15 mouse cellular contexts compared by ENCODE assay signal in the genomic region with DNA sequence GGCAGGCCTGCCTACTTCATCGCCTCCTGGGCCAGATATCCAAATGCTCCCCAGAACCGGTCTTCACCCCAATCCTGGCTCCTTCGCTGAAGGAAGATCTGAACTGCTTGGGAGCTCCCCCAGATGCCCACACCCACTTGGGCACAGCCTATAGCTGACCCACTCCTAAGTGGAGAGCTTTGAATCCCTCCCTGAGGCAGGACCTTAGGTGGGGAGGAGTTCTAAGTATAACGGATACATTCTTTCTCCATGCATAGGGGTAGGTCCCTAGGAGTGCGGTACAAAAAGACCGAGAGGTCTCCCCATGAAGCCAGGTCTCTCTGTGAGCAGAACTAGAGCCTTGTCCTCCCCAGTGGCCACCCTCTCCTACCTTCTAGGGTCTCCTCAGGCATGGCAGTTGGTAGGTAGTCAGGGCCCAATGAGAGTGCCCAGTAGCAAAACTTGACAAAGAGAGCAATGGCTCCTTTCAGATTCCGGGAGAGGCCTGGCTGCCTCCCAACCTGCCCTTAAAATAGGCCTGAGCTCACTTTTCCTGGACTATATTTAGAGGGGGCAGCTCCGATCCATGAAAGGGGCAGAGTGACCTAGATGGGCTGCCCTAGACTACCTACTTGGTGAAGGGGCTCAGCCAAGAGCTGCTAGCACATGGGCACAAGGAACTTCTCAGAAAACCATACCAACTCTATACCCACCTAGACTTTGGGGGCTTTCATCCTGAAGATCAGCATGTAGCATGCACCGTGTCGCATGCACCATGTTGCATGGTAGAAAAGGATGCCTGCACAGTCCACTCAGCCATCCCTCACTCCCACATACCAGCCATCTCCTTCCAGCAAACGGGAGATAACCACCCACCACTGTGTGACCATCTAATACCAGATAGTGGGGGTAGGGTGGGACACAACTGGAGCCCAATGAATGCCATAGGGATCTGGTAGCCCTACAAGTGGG. TPM values are rescaled to one million over a fixed set of nuclear protein-coding genes. Genes with fewer than 3 reads are reported as not detected.
DNase-seq lines count a peak whose midpoint lies in the region; ATAC-seq and TF ChIP-seq lines count a peak whose summit lies in the region.
"Had no signal": no experiment of that assay in that cellular context is flagged by ENCODE, and none has a peak within 500 bp of the region (broad histone marks: within the 10 kb centered on the region; RNA-seq: fewer than 3 reads in every experiment).

No protein-coding gene starts in this region.

- WGBS in heart, embryonic 16.5 days = 53% methylated on average over 11 of the region's 11 CpGs

- H3K27me3 ChIP-seq in MEL (ENCODE audit: control insufficient read depth in 1 of 2, insufficient read depth in 2 of 2, low read length in 2 of 2) = no peaks in the 10 kb centered on the region
- H3K27me3 ChIP-seq in heart, embryonic 16.5 days (ENCODE audit: control insufficient read depth, insufficient read depth, low read length) = no peaks in the 10 kb centered on the region
- H3K27me3 ChIP-seq: neural tube, embryonic 12.5 days had no signal

- TF ChIP-seq CTCF in MEL (IDR thresholded peaks at IDR 0.05 in 2 of 3, conservative IDR thresholded peaks at IDR 0.05 in 1 of 3; ENCODE audit: control insufficient read depth in 1 of 3, insufficient read depth in 1 of 3, low read depth in 2 of 3, low read length in 3 of 3, poor library complexity in 1 of 3, severe bottlenecking in 1 of 3) = no peak

- no peak overlapping the region for H3K9ac ChIP-seq in MEL (ENCODE audit: control insufficient read depth, low read depth, low read length, poor library complexity, severe bottlenecking)
- peak overlapping the region; percentile 79 for H3K9ac ChIP-seq in heart, embryonic 16.5 days (ENCODE audit: low read length)
- H3K9ac ChIP-seq: forebrain, postnatal 0 days; neural tube, embryonic 12.5 days had no signal

- H3K4me1 ChIP-seq in MEL (ENCODE audit: control insufficient read depth in 1 of 2, insufficient read depth in 2 of 2, low read length in 2 of 2) = peaks cover 0 to 4% of the 10 kb centered on the region in 2 experiments; a peak in 1 of 4 replicates
- peaks cover 31% of the 10 kb centered on the region for H3K4me1 ChIP-seq in heart, embryonic 16.5 days (ENCODE audit: control insufficient read depth, insufficient read depth, low read length)
- H3K4me1 ChIP-seq: neural tube, embryonic 12.5 days had no signal

- DNase-seq in kidney, postnatal 10 days = peak; percentile 41
- no peak for DNase-seq in kidney, adult 8-10 months
- DNase-seq in MEL (ENCODE audit: low read depth, low spot score) (no peak), adipocyte (ENCODE audit: low spot score) (no peak)
- DNase-seq in heart, adult 11 months = peak; percentile 98
- DNase-seq in c-Kit-positive CD71-positive TER-119-positive erythroid progenitor cells, embryonic 14.5 days (ENCODE audit: low spot score) = no peak
- no peak for DNase-seq in layer of hippocampus, adult 11-12 months (ENCODE audit: low spot score)
- DNase-seq: cerebellum, adult 18-20 months; forebrain, postnatal 0 days; thymus, postnatal 14 days had no signal

- no peak overlapping the region for H3K4me3 ChIP-seq in MEL (ENCODE audit: control insufficient read depth in 1 of 2, insufficient read depth in 1 of 2, low read depth in 2 of 2, low read length in 2 of 2)
- H3K4me3 ChIP-seq in heart, embryonic 16.5 days (ENCODE audit: low read length) = peak overlapping the region; percentile 52
- H3K4me3 ChIP-seq: hindbrain, embryonic 10.5 days; midbrain, embryonic 10.5 days; neural tube, embryonic 12.5 days had no signal

- no peak for TF ChIP-seq EP300 in MEL (IDR thresholded peaks at IDR 0.05; ENCODE audit: low read depth in 1 of 2, low read length in 2 of 2)

- peak overlapping the region; percentile 76 for H3K4me2 ChIP-seq in heart, embryonic 16.5 days (ENCODE audit: low read depth, low read length)
- H3K4me2 ChIP-seq: neural tube, embryonic 12.5 days had no signal

- no peak for TF ChIP-seq RAD21 in MEL (IDR thresholded peaks at IDR 0.05; ENCODE audit: low read depth, low read length)

- H3K36me3 ChIP-seq in MEL (ENCODE audit: control insufficient read depth in 1 of 2, insufficient read depth in 2 of 2, low read length in 2 of 2) = peaks cover 0 to 1% of the 10 kb centered on the region in 2 experiments; a peak in 1 of 4 replicates
- peaks cover 17% of the 10 kb centered on the region for H3K36me3 ChIP-seq in heart, embryonic 16.5 days (ENCODE audit: control insufficient read depth, insufficient read depth)

- H3K79me2 ChIP-seq in MEL (ENCODE audit: control insufficient read depth, insufficient read depth, low read length, poor library complexity) = no peaks in the 10 kb centered on the region

- H3K9me3 ChIP-seq in MEL (replicated peaks; ENCODE audit: insufficient read depth, low read length) = no peaks in the 10 kb centered on the region
- H3K9me3 ChIP-seq in heart, embryonic 16.5 days (replicated peaks; ENCODE audit: control insufficient read depth, low read length) = no peaks in the 10 kb centered on the region
- H3K9me3 ChIP-seq: hindbrain, embryonic 10.5 days; midbrain, embryonic 10.5 days; neural tube, embryonic 12.5 days had no signal

- H3K27ac ChIP-seq in MEL (ENCODE audit: control insufficient read depth, low read depth, low read length) = no peak overlapping the region
- H3K27ac ChIP-seq in heart, embryonic 16.5 days (ENCODE audit: low read length) = peak overlapping the region; percentile 96
- H3K27ac ChIP-seq: hindbrain, embryonic 10.5 days; midbrain, embryonic 10.5 days; neural tube, embryonic 12.5 days had no signal

- ATAC-seq in heart, embryonic 16.5 days (replicated peaks; ENCODE audit: extremely low read depth, insufficient read depth, low FRiP score) = peak; percentile 84
- ATAC-seq: forebrain, postnatal 0 days; intestine, embryonic 16.5 days had no signal

- peak in 1 of 2 experiments; percentile 50; a peak in 1 of 4 replicates for TF ChIP-seq POLR2A in MEL (IDR thresholded peaks at IDR 0.05; ENCODE audit: control insufficient read depth in 1 of 2, insufficient read depth in 1 of 2, low read depth in 1 of 2, low read length in 2 of 2, poor library complexity in 1 of 2)

TF ChIP-seq in MEL, 35 proteins besides CTCF, POLR2A, EP300 and RAD21:
- 0 out of 2 replicates have a peak, but pooled peaks have one; percentile 29 for TF ChIP-seq MYC (IDR thresholded peaks at IDR 0.05; ENCODE audit: low read depth, low read length)
- TF ChIP-seq GABPA (IDR thresholded peaks at IDR 0.05; ENCODE audit: low read depth, low read length) = no peak
- no peak for TF ChIP-seq TCF12 (IDR thresholded peaks at IDR 0.05; ENCODE audit: low read depth, low read length)
- peak; percentile 77 for TF ChIP-seq POLR2AphosphoS2 (IDR thresholded peaks at IDR 0.05; ENCODE audit: low read length)
- no peak for TF ChIP-seq RCOR1 (IDR thresholded peaks at IDR 0.05; ENCODE audit: low read depth, low read length)

RNA-seq across cellular contexts. Expression of a gene that starts 9.5 kb away (rescaled TPM):
- 136 and 147 TPM in 2 replicates for total RNA-seq in MEL (2012; rRNA removed)
- 100 to 1,000 TPM in 1 of 2 experiments, not detected in 1; 292 TPM for polyA plus RNA-seq in MEL (2012; ENCODE audit: insufficient read depth in 1 of 2, insufficient read length in 2 of 2, low read depth in 1 of 2, low replicate concordance in 2 of 2, missing spikeins in 1 of 2)
- polyA plus RNA-seq in heart, embryonic 16.5 days (2015; fragmentation: Nextera tagmentation; extraction: Ambion mirVana) = 45.7 and 46.5 TPM in 2 replicates

RNA-seq across cellular contexts. Expression of a gene that starts 12.1 kb away (rescaled TPM):
- 0.04 and 0.07 TPM in 2 replicates for total RNA-seq in MEL (2012; rRNA removed)
- under 1 TPM in 1 of 2 experiments, not detected in 1; 0.21 TPM for polyA plus RNA-seq in MEL (2012; ENCODE audit: insufficient read depth in 1 of 2, insufficient read length in 2 of 2, low read depth in 1 of 2, low replicate concordance in 2 of 2, missing spikeins in 1 of 2)
- 11.0 and 12.0 TPM in 2 replicates for polyA plus RNA-seq in heart, embryonic 16.5 days (2015; fragmentation: Nextera tagmentation; extraction: Ambion mirVana)

RNA-seq across cellular contexts. Expression of a gene that starts 16.3 kb away (rescaled TPM):
- 1.8 and 2.3 TPM in 2 replicates for total RNA-seq in MEL (2012; rRNA removed)
- 1 to 10 TPM in 1 of 2 experiments, not detected in 1; 6.8 TPM for polyA plus RNA-seq in MEL (2012; ENCODE audit: insufficient read depth in 1 of 2, insufficient read length in 2 of 2, low read depth in 1 of 2, low replicate concordance in 2 of 2, missing spikeins in 1 of 2)
- polyA plus RNA-seq in heart, embryonic 16.5 days (2015; fragmentation: Nextera tagmentation; extraction: Ambion mirVana) = 0.54 and 0.69 TPM in 2 replicates

RNA-seq across cellular contexts. Expression of a gene that starts 18.2 kb away (rescaled TPM):
- 14.3 and 15.1 TPM in 2 replicates for total RNA-seq in MEL (2012; rRNA removed)
- 10 to 100 TPM in 1 of 2 experiments, not detected in 1; 74.0 TPM for polyA plus RNA-seq in MEL (2012; ENCODE audit: insufficient read depth in 1 of 2, insufficient read length in 2 of 2, low read depth in 1 of 2, low replicate concordance in 2 of 2, missing spikeins in 1 of 2)
- polyA plus RNA-seq in heart, embryonic 16.5 days (2015; fragmentation: Nextera tagmentation; extraction: Ambion mirVana) = 15.1 and 19.2 TPM in 2 replicates

RNA-seq across cellular contexts. Expression of a gene that starts 20.2 kb away (rescaled TPM):
- total RNA-seq in MEL (2012; rRNA removed) = 1.1 and 1.3 TPM in 2 replicates
- 1 to 10 TPM in 1 of 2 experiments, not detected in 1; 3.4 TPM for polyA plus RNA-seq in MEL (2012; ENCODE audit: insufficient read depth in 1 of 2, insufficient read length in 2 of 2, low read depth in 1 of 2, low replicate concordance in 2 of 2, missing spikeins in 1 of 2)
- 7.5 and 8.4 TPM in 2 replicates for polyA plus RNA-seq in heart, embryonic 16.5 days (2015; fragmentation: Nextera tagmentation; extraction: Ambion mirVana)

Comparison
In these comparisons a context has a peak if more than half of its experiments do, and no peak if none do; other contexts are left out.
1. DNase-seq: peak in kidney, postnatal 10 days (single experiment) and heart, adult 11 months (single experiment); none in kidney, adult 8-10 months (0 of 2), MEL (single experiment), c-Kit-positive CD71-positive TER-119-positive erythroid progenitor cells, embryonic 14.5 days (single experiment), layer of hippocampus, adult 11-12 months (single experiment) and adipocyte (single experiment).